Mouse (Mus musculus) cerebellum, adult 2 months (tissue): Measurements from ENCODE around the gene Fancd2.

Experiments
- CTCF ChIP-seq: fragments of 200-500 bp; IDR thresholded peaks from 2 replicates; pipeline ENCODE4 v1.5.1; 2011; ENCODE audit warnings: low read depth, mild to moderate bottlenecking, control low read depth, low read length, moderate library complexity, borderline replicate concordance; ENCODE audit not compliant: insufficient read depth
- POLR2A ChIP-seq: fragments of 200-500 bp; IDR thresholded peaks from 2 replicates; pipeline ENCODE4 v1.6.1; 2011; ENCODE audit warnings: low read length, control low read depth, borderline replicate concordance; ENCODE audit not compliant: insufficient read depth

GRCm38 (mm10) chr6:113609293-113609692 is 77.8 kb downstream of the Fancd2 start:
- TF ChIP-seq CTCF (no peak), POLR2A (no peak)
